Mouse (Mus musculus): ENCODE results near the gene Tmem184b. TPM values are rescaled to one million over a fixed set of nuclear protein-coding genes. Genes with fewer than 3 reads are reported as not detected.

Gene Tmem184b
- total and polyA plus RNA-seq, 3 experiments = 61.5 to 255 (median 66.3) TPM

DNA sequence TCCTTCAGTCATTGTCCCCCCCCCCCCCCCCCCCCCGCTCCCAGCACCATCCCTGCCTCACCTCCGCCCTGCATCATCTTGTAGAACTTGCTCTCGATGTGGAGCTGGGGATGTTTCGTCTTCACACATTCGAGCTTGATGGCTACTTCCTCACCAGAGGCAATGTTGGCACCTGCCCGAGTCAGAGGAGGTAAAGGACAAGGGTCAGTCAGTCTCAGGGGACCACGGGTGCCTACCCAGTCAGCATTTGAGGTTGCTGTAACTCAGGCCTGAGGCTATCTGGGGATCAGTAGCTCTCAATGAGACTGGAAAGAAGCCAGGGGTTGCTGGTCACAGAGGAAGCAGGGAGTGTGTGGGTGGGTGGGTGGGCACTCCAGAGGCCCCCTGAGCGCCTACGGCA lies 26.6 kb upstream of the Tmem184b start:
- DNase-seq = no peak

GRCm38 (mm10) chr15:79429527-79429926 lies 26.2 kb upstream of the Tmem184b start:
- no peak for DNase-seq

- no peak for DNase-seq
Measured at GRCm38 (mm10) chr15:79428616-79429015, 25.2 kb upstream of the Tmem184b start.

- peak; percentile 43 for DNase-seq
Measured at GRCm38 (mm10) chr15:79427516-79427915, 24.1 kb upstream of the Tmem184b start.

DNA sequence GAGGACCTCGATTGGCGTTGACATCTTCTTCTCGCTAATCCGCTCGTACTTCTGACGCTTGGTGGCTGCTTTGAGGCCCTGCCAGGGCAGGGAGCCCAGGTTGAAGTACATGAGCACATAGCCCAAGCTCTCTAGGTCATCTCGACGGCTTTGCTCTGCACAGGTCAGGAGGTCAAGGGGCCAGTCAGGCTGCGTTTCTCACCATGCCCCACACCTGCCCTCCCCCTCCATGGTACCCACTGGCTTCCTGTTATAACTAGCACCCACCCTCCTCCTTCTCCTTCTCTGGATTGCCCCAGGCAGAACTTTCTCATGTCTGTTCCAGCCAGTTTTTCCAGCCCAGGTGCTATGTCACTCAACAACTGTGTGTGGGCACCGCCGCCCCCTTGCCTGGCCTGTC lies 22.1 kb upstream of the Tmem184b start:
- DNase-seq = no peak

DNA sequence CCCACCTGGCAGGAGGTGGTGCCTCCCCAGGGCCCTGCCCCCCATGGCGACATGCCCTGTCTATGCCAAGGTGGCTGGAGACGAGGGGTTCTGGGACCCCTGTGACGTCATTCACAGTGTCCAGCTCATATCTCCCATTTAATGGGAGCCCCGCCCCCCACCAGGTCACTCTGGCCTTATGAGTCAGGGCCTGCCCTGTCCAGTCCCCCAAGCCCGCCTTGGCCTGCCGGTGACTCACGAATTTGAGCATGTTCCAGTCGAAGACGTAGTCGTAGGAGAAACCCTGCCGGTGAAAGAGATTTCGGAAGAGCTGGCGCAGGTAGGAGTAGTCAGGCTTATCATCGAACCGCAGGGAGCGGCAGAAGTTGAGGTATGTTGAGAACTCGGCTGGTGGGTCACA lies 21.2 kb upstream of the Tmem184b start:
- DNase-seq = peak; percentile 89

DNA sequence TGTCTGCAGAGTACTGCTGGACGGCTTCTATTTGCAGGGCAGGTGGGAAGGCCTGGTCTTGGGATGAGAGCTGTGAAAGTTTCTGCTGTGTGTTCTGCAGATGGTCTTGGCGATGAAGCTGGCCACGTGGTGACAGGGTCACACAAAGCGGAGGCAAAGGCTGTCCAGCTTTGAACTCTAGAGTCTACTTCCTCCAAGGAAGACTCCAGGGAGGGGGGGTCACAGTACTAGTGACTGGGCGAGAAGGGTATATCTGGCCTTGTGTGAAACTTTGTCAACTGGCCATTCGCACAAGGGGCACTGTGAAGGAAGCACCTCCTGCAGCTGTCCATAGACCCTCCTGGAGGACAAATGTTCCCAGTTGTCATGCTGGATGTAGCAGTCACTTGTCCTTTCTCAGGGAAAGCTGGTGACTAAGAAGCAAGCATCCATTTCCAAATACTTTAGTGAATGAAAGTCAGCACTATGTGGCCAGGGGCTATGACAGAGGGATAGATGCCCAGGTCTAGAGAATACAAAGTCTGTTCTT lies 19.4 kb upstream of the Tmem184b start:
- DNase-seq = no peak

DNA sequence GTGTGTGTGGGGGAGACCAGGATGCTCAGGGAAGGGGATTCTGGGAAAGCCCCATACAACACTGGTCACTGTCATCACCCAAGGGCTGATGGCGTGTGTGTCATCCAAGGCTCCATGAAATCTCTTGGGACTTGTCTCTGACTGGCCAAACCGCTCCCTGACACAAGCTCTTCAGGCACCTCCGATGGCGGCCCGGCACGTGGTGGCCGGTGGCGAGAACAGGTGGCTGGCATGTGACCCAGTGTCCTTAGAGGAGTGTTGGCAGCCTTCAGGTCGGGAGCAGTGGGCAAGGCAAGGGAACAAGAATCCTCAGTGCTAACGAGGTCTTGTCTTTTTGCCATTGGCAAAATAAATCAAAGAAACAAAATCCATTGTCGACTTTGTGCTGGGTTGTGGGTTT lies 15.3 kb upstream of the Tmem184b start:
- DNase-seq = no peak

DNA sequence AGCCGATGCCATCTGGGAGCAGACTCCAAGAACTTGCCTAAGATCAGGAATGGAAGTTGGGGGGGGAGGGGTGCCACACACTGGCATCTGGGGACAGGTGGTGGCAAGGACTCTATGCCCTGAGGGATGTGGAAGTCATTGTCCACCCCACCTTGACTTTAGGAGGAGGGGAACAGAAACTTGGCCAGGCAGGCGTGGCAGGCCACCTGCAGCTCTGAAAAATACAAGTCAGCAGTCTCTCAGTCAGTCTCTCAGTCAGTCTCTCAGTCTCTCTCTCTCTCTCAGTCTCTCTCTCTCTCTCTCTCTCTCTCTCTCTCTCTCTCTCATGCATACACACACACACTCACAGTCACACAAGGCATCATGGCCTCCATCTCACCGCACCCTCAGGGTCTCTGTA lies 14.9 kb upstream of the Tmem184b start:
- DNase-seq = no peak

DNA sequence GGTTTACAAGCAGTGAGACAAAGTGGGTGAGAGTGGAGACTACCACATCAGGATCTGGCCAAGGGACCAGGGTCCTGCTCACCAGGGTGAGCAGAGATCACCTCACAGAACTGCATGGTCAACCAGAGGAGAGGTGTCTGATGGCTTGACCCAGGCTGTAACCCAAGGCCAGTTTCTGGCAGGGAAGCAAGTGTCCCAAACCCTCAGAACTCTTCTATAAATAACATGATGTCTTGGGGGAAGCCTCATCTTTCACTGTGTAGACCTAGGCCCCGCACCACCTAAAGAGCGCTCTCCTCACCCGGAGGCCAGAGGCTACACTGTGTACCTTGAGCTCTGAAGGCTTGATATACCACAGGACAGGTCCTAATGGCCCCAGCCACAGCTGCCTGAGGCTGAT lies 14.0 kb upstream of the Tmem184b start:
- DNase-seq = no peak

GRCm38 (mm10) chr15:79416460-79417085 lies 13.2 kb upstream of the Tmem184b start:
- DNase-seq = no peak

DNA sequence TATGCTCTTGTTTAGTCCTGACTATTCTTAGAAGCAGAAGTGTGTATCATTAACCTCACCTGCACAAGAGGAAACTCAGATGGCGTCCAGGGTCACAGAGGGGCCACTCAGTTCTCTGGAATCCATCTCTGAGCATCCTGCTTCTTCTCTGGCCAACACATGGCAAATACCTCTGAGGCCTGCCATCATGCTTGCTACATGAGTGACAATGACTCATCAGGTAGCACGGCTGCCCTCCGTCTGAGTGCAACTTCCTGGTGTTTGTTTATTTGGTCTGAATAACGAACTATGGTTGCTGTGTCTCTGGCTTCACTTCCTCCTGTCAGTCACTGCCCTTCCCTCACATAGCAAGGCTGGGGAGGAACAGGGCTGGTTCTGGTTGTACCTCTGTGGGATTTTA lies 11.1 kb upstream of the Tmem184b start:
- DNase-seq = no peak

- no peak for DNase-seq
Measured at GRCm38 (mm10) chr15:79413802-79414201, 10.4 kb upstream of the Tmem184b start.

GRCm38 (mm10) chr15:79413201-79413600 lies 9.8 kb upstream of the Tmem184b start:
- DNase-seq = no peak

DNA sequence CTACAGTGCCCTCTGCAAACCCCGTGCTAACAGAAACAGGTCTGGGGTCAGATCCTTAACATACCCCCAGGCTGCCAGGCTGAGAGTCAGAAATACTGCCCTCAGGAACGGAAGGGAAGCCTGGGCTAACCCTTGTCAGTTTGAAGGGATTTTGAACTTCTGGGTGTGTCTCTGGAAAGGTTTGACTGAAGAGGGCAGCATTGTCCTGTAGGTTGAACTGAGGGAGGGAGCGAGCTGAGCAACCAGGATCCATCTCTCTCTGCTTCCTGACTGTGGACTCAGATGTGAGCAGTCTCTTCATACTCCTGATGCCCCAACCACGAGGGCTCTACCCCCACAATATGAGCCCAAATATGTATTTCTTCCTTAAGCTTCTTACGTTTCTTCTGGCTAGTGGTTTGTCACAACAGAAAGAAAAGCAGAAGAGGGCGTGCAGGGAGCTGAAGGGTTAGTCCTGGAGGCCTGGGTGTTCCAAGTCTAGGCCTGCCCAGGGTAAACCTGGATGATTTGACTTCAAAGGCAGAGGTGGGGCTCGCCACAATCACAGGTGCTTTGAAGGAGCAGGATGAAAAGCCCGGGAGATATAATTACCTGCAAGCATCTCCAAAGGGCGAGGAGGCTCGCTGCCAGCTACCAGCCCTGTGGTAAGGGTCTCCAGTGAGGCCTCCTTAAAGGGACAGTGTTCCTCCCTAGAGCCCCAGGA lies 8.1 kb upstream of the Tmem184b start:
- no peak for DNase-seq

GRCm38 (mm10) chr15:79409077-79409573 lies 5.8 kb upstream of the Tmem184b start:
- DNase-seq = peak; percentile 34

GRCm38 (mm10) chr15:79406564-79406963 lies 3.2 kb upstream of the Tmem184b start:
- no peak for DNase-seq

DNA sequence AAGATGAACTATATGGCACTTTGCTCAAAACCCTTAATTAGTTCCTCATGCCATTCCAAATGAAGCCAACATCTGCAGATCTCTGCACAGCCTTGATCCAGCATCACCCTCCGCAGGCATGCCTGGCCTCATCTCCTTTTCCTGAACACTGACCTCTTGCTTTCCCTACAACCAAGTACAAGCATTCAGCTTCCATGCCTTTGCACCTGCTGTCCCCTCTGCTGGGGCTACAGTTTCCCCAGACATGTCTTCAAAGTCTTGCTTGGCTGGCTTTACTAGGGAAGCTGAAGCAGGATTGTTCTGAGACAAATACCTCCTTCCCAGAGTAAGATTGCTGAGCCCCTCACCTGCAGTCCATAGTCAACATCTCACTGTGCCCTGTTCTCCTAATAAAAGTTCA lies 908 bp upstream of the Tmem184b start:
- DNase-seq = no peak

GRCm38 (mm10) chr15:79403763-79404210 lies 418 bp upstream of the Tmem184b start:
- no peak for DNase-seq

DNA sequence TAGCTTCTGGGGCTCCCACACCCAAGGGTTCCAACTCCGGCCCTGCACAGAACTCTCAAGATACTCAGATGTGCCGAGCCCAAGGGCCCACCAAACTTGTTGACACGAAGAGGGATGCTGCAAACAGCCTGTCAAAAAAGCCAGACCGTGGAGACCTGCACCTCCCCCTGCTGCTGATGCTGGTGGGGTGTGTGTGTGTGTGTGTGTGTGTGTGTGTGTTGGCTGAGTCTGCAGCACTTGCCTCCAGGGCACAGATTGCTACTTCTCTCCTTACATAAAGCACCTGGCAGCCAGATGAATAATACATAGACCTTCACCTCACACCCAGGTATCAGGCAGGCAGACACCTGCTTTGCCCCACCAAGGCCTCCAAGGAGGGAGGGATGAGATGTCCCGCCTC lies 1.2 kb downstream of the Tmem184b start:
- DNase-seq = no peak

DNA sequence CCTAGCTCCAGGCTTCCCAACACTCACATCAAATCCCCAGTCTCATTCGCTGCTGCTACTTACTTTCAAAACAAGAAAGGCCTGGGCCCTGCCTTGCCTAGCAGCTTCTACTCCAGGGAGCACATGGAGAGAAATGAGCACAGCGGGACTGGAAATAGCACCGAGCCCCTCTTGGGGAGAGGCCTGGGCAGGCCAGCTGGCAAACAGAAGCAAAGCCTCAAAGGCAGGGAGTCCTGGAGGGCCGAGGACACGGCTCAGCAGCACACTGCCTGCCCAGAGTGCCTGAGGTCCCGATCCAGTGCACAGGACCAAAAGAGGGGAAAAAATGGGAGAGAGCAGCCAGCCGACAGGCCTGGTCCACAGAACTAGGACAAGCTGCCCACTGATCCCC lies 2.4 kb downstream of the Tmem184b start:
- DNase-seq = no peak

GRCm38 (mm10) chr15:79400134-79400974 lies 3.0 kb downstream of the Tmem184b start:
- no peak for DNase-seq
